Mouse (Mus musculus): ENCODE measurements around the gene Mrps30. TPM values are rescaled to one million over a fixed set of nuclear protein-coding genes. Genes with fewer than 3 reads are reported as not detected.
"Not testable (repeated sequence)": the region's sequence is repeated elsewhere in the genome, so short reads cannot be mapped to it uniquely, and the experiment has no call there.

Gene Mrps30
- total and polyA plus RNA-seq, 3 experiments: 14.7 to 24.8 (median 22.7) TPM

GRCm38 (mm10) chr13:118403544-118403943 is 16.5 kb upstream of the Mrps30 start:
- Histone ChIP-seq H3K4me3 (no peak overlapping the region), H3K27me3 (ENCODE audit: control insufficient read depth, insufficient read depth, low read length) (no peaks in the 10 kb centered on the region), H3K36me3 (ENCODE audit: control insufficient read depth, insufficient read depth, low read length) (no peaks in the 10 kb centered on the region), H3K79me2 (replicated peaks; ENCODE audit: control insufficient read depth, insufficient read depth, low read length) (no peaks in the 10 kb centered on the region), H3K9ac (ENCODE audit: low read depth, low read length) (no peak overlapping the region), H3K4me1 (ENCODE audit: control insufficient read depth, insufficient read depth, low read length) (no peaks in the 10 kb centered on the region), H3K27ac (no peak overlapping the region)
- intact Hi-C loops (cut with DNase I): loop anchor here (5.0 kb wide), 2 partner anchors 194 to 974 kb away; no protein-coding TSS in a partner anchor
- no peak for DNase-seq
- TF ChIP-seq POLR2A (IDR thresholded peaks at IDR 0.05; ENCODE audit: insufficient read depth, low read depth, low read length): no peak
- peak; percentile 74 for TF ChIP-seq CTCF (IDR thresholded peaks at IDR 0.05)
- TF ChIP-seq EP300 (IDR thresholded peaks at IDR 0.05; ENCODE audit: insufficient read depth, low read depth, low read length): no peak

DNA sequence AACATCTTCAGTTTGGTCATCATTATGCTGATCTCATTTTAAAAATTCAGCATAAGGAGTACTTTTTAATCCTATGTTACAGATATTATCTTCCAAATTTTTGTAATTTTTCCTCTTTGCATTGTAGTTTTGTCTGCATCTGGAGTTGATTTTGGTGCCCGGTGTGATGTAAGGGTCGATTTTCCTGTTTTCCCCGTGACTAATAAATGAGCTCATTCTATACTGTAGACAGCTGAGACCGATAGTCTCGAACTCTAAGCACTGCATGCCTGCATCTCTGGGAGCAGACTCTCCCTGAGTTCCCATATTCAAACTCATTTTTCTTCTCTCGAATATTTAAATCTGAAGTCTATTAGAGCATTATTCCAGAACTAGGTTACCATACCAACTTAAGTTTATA is 13.3 kb upstream of the Mrps30 start:
- Histone ChIP-seq H3K27ac (no peak overlapping the region), H3K36me3 (ENCODE audit: control insufficient read depth, insufficient read depth, low read length) (no peaks in the 10 kb centered on the region), H3K27me3 (ENCODE audit: control insufficient read depth, insufficient read depth, low read length) (no peaks in the 10 kb centered on the region), H3K4me3 (no peak overlapping the region), H3K79me2 (replicated peaks; ENCODE audit: control insufficient read depth, insufficient read depth, low read length) (no peaks in the 10 kb centered on the region), H3K9ac (ENCODE audit: low read depth, low read length) (no peak overlapping the region), H3K4me1 (ENCODE audit: control insufficient read depth, insufficient read depth, low read length) (no peaks in the 10 kb centered on the region)
- no peak for DNase-seq
- intact Hi-C loops (cut with DNase I): loop anchor here (5.0 kb wide), 2 partner anchors 197 to 977 kb away; no protein-coding TSS in a partner anchor
- TF ChIP-seq EP300 (IDR thresholded peaks at IDR 0.05; ENCODE audit: insufficient read depth, low read depth, low read length) (no peak), CTCF (IDR thresholded peaks at IDR 0.05) (no peak), POLR2A (IDR thresholded peaks at IDR 0.05; ENCODE audit: insufficient read depth, low read depth, low read length) (no peak)
- 58% methylated on average over 6 of the region's 6 CpGs for WGBS

DNA sequence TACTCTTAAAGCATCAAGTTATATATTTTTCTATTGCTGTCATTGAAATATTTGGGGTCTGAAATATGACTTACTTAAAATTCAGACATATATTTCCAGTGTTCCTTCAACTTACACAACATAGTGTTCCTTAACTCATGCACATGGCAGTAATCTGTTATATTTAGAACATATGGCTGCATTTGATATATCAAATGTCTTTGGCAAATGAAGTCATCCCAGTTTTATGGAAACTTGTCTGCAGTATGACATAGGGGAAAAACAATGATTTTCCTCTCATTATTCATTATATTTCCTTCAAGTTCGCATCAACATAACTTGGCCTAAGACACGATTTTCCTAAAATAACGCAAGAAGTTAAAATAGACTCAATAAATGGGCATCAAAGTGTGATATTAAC is 8.8 kb upstream of the Mrps30 start:
- DNase-seq: no peak
- 60% methylated on average over 3 of the region's 3 CpGs for WGBS
- Histone ChIP-seq H3K27ac (no peak overlapping the region), H3K27me3 (ENCODE audit: control insufficient read depth, insufficient read depth, low read length) (no peaks in the 10 kb centered on the region), H3K79me2 (replicated peaks; ENCODE audit: control insufficient read depth, insufficient read depth, low read length) (no peaks in the 10 kb centered on the region), H3K4me3 (no peak overlapping the region), H3K9ac (ENCODE audit: low read depth, low read length) (no peak overlapping the region), H3K36me3 (ENCODE audit: control insufficient read depth, insufficient read depth, low read length) (no peaks in the 10 kb centered on the region), H3K4me1 (ENCODE audit: control insufficient read depth, insufficient read depth, low read length) (no peaks in the 10 kb centered on the region)
- intact Hi-C loops (cut with DNase I): no loop called here
- TF ChIP-seq EP300 (IDR thresholded peaks at IDR 0.05; ENCODE audit: insufficient read depth, low read depth, low read length): no peak
- TF ChIP-seq CTCF (IDR thresholded peaks at IDR 0.05): no peak
- no peak for TF ChIP-seq POLR2A (IDR thresholded peaks at IDR 0.05; ENCODE audit: insufficient read depth, low read depth, low read length)

GRCm38 (mm10) chr13:118387448-118387801 is 373 bp upstream of the Mrps30 start:
- H3K9ac ChIP-seq (ENCODE audit: low read depth, low read length); H3K4me1 ChIP-seq (ENCODE audit: control insufficient read depth, insufficient read depth, low read length); H3K79me2 ChIP-seq (replicated peaks; ENCODE audit: control insufficient read depth, insufficient read depth, low read length); H3K36me3 ChIP-seq (ENCODE audit: control insufficient read depth, insufficient read depth, low read length); DNase-seq; H3K27me3 ChIP-seq (ENCODE audit: control insufficient read depth, insufficient read depth, low read length); intact Hi-C loops (cut with DNase I): not testable (repeated sequence)
- peak overlapping the region; percentile 85 for H3K27ac ChIP-seq
- peak overlapping the region; percentile 87 for H3K4me3 ChIP-seq
- WGBS: 8% methylated on average over 10 of the region's 10 CpGs

- Histone ChIP-seq H3K4me3 (no peak overlapping the region), H3K36me3 (ENCODE audit: control insufficient read depth, insufficient read depth, low read length) (peaks cover 6% of the 10 kb centered on the region), H3K79me2 (replicated peaks; ENCODE audit: control insufficient read depth, insufficient read depth, low read length) (no peaks in the 10 kb centered on the region), H3K27me3 (ENCODE audit: control insufficient read depth, insufficient read depth, low read length) (no peaks in the 10 kb centered on the region), H3K9ac (ENCODE audit: low read depth, low read length) (no peak overlapping the region), H3K27ac (no peak overlapping the region), H3K4me1 (ENCODE audit: control insufficient read depth, insufficient read depth, low read length) (no peaks in the 10 kb centered on the region)
- intact Hi-C loops (cut with DNase I): no loop called here
- WGBS: 52% methylated on average over 10 of the region's 10 CpGs
- DNase-seq: no peak
- no peak for TF ChIP-seq EP300 (IDR thresholded peaks at IDR 0.05; ENCODE audit: insufficient read depth, low read depth, low read length)
- TF ChIP-seq CTCF (IDR thresholded peaks at IDR 0.05): no peak
- no peak for TF ChIP-seq POLR2A (IDR thresholded peaks at IDR 0.05; ENCODE audit: insufficient read depth, low read depth, low read length)
Observed at GRCm38 (mm10) chr13:118380381-118380780, 6.7 kb downstream of the Mrps30 start.

- no peak for TF ChIP-seq EP300 (IDR thresholded peaks at IDR 0.05; ENCODE audit: insufficient read depth, low read depth, low read length)
- peak; percentile 94 for TF ChIP-seq CTCF (IDR thresholded peaks at IDR 0.05)
- no peak for TF ChIP-seq POLR2A (IDR thresholded peaks at IDR 0.05; ENCODE audit: insufficient read depth, low read depth, low read length)
- H3K27ac ChIP-seq: no peak overlapping the region
- no peaks in the 10 kb centered on the region for H3K4me1 ChIP-seq (ENCODE audit: control insufficient read depth, insufficient read depth, low read length)
- intact Hi-C loops (cut with DNase I): no loop called here
- H3K79me2 ChIP-seq (replicated peaks; ENCODE audit: control insufficient read depth, insufficient read depth, low read length): no peaks in the 10 kb centered on the region
- H3K36me3 ChIP-seq (ENCODE audit: control insufficient read depth, insufficient read depth, low read length): peaks cover 3% of the 10 kb centered on the region
- H3K4me3 ChIP-seq: no peak overlapping the region
- peak; percentile 18 to 52 for DNase-seq
- no peak overlapping the region for H3K9ac ChIP-seq (ENCODE audit: low read depth, low read length)
- no peaks in the 10 kb centered on the region for H3K27me3 ChIP-seq (ENCODE audit: control insufficient read depth, insufficient read depth, low read length)
- 81% methylated on average over 1 of the region's 1 CpGs for WGBS
Observed at GRCm38 (mm10) chr13:118379155-118379554, 7.9 kb downstream of the Mrps30 start.
